Mouse (Mus musculus) cortical plate, adult 2 months (tissue): ENCODE results near the gene Cnga4.
"Not testable (repeated sequence)": the region's sequence is repeated elsewhere in the genome, so short reads cannot be mapped to it uniquely, and the experiment has no call there.

Source experiments
- CTCF ChIP-seq: fragments of 200-500 bp; IDR thresholded peaks from 2 replicates; pipeline ENCODE4 v1.5.1; 2011; ENCODE audit warnings: mild to moderate bottlenecking, control low read depth, low read length; ENCODE audit not compliant: insufficient read depth; ENCODE audit errors: extremely low read depth
- POLR2A ChIP-seq: fragments of 200-500 bp; IDR thresholded peaks from 2 replicates; pipeline ENCODE4 v1.6.1; 2011; ENCODE audit warnings: mild to moderate bottlenecking, low read length, control low read depth; ENCODE audit not compliant: insufficient read depth; ENCODE audit errors: extremely low read depth

GRCm38 (mm10) chr7:105453345-105453744, 49.0 kb downstream of the Cnga4 start:
- not testable (repeated sequence) for TF ChIP-seq POLR2A, CTCF
